Mouse (Mus musculus) heart, embryonic 12.5 days (tissue): ENCODE data around the gene A830031A19Rik. TPM values are rescaled to one million over a fixed set of nuclear protein-coding genes. Genes with fewer than 3 reads are reported as not detected.

Experiments
- ATAC-seq: fragments of 200-750 bp; cut with Nextera tagmentation; 2 replicates; pipeline ENCODE4 v1.8.0; 2017; ENCODE audit warnings: moderate TSS enrichment, moderate library complexity; ENCODE audit not compliant: insufficient number of reproducible peaks, low FRiP score
- H3K27ac ChIP-seq: fragments of 300-500 bp; sonication (generic); 2 replicates; pipeline ENCODE4 v1.5.1; 2016; ENCODE audit warnings: mild to moderate bottlenecking, moderate library complexity; ENCODE audit not compliant: poor library complexity, severe bottlenecking
- H3K27me3 ChIP-seq: fragments of 300-500 bp; sonication (generic); replicated peaks from 2 replicates; pipeline ENCODE4 v1.6.1; 2016; ENCODE audit warnings: mild to moderate bottlenecking, moderate library complexity
- H3K36me3 ChIP-seq: fragments of 300-500 bp; sonication (generic); 2 replicates; pipeline ENCODE4 v1.6.1; 2016; ENCODE audit warnings: mild to moderate bottlenecking, moderate library complexity
- H3K4me1 ChIP-seq: fragments of 300-500 bp; sonication (generic); replicated peaks from 2 replicates; pipeline ENCODE4 v1.6.1; 2016; ENCODE audit warnings: mild to moderate bottlenecking
- H3K4me2 ChIP-seq: fragments of 300-500 bp; sonication (generic); 2 replicates; pipeline ENCODE4 v1.6.1; 2016; ENCODE audit warnings: mild to moderate bottlenecking, moderate library complexity
- H3K4me3 ChIP-seq: fragments of 300-500 bp; sonication (generic); 2 replicates; pipeline ENCODE4 v1.5.1; 2016; ENCODE audit warnings: mild to moderate bottlenecking
- H3K9ac ChIP-seq: fragments of 300-500 bp; sonication (generic); 2 replicates; pipeline ENCODE4 v1.6.1; 2016; ENCODE audit warnings: mild to moderate bottlenecking, moderate library complexity
- H3K9me3 ChIP-seq: fragments of 300-500 bp; sonication (generic); replicated peaks from 2 replicates; pipeline ENCODE4 v1.6.1; 2016; ENCODE audit warnings: mild to moderate bottlenecking, moderate library complexity
- WGBS: fragments of 180-500 bp; shearing (Covaris S2); methylation state at CpG from one replicate; pipeline ENCODE4 v1.1.7; 2016; 5-methylcytosine and 5-hydroxymethylcytosine counted together
- polyA plus RNA-seq: library from polyadenylated mRNA; unstranded; fragments of >200 nt; fragmentation: Nextera tagmentation; extraction: Ambion mirVana; gene quantifications from 2 replicates; pipeline ENCODE4 v1.2.1, GENCODE M21; 2016

A830031A19Rik gene
- polyA plus RNA-seq, 1 experiment from 2014 or later: not detected

DNA sequence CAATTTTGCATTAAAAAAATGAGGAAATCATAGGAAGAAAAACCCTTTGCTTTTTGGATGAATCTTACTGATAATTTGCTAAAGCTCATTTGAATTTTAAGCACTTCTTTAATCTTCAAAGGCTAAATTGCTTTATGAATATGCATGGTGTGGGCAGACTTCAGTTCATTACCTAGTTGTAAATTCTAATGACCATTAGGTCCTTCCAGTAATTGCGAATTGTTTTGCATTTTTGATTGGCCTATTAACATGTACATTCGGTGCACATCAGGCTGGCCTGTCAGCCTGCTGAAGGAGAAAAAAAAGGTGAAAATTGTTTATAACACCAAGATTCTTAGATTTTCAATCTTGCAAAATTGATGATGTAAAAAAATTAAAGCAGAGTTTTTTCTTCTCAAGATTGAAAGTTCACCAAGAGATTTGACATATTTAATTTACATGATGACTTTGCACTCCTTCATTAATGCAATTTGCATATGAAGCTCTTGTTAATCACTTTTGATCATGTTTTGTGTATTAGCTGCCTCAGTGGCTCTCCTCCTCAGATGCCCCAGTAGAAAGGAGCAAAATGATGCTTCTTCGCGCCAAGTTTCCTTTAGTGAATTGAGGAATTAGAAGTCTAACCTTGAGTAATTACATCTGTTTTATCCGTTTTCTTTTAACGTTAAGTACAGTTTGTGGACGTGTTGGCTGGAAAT lies 21.0 kb upstream of the A830031A19Rik start:
- Histone ChIP-seq H3K27ac (no peak overlapping the region), H3K36me3 (no peaks in the 10 kb centered on the region), H3K27me3 (no peaks in the 10 kb centered on the region), H3K9me3 (no peaks in the 10 kb centered on the region), H3K4me3 (no peak overlapping the region), H3K4me2 (no peak overlapping the region), H3K9ac (no peak overlapping the region), H3K4me1 (peaks cover 50% of the 10 kb centered on the region)
- WGBS: 81% methylated on average over 7 of the region's 7 CpGs
- no peak for ATAC-seq

DNA sequence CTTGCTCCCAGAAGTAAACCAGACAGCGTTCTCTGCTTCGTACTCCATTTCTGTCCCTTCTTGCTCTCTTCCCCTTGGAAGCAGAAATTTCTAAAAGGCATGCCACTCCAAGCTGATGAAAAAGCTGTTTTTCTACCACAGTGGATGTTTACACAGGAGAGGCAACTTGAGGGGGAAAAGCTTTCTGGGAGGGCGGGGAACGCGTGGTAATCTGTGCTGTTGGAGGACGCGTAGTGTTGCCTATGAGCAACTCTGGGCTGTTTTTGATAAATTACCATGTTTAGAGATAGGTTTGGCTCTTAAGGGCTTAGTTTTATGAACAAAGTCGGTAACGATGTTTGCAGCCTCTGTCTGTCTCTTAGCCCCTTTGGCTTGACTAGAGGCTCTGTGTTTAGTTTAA lies 20.4 kb upstream of the A830031A19Rik start:
- Histone ChIP-seq H3K36me3 (no peaks in the 10 kb centered on the region), H3K9me3 (no peaks in the 10 kb centered on the region), H3K4me1 (peaks cover 44% of the 10 kb centered on the region), H3K4me2 (0 out of 2 replicates have a peak overlapping the region, but pooled peaks have one; percentile 1), H3K27ac (no peak overlapping the region), H3K4me3 (no peak overlapping the region), H3K9ac (no peak overlapping the region), H3K27me3 (no peaks in the 10 kb centered on the region)
- ATAC-seq: no peak
- 45% methylated on average over 9 of the region's 9 CpGs for WGBS

DNA sequence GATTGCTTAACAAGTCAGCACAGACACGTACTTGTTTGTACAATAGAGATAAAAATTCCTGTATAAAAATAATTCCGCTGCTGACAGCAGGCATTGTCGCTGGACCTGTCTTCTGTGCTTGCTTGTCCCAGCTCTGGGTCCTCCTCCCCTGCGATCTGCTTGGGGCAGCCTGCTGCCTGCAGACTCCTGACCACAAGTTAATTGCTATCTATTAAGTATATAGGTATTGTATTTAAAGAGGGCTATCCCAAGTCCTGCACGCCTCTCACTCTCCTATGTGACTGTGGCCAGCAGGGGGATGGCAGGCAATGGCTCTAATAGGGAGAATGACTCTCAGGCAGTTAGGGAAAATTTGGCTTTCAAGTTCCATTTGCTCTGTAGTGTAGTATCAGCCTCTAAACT lies 19.2 kb upstream of the A830031A19Rik start:
- Histone ChIP-seq H3K4me2 (0 out of 2 replicates have a peak overlapping the region, but pooled peaks have one; percentile 9), H3K4me1 (peaks cover 35% of the 10 kb centered on the region), H3K4me3 (no peak overlapping the region), H3K27ac (no peak overlapping the region), H3K9me3 (no peaks in the 10 kb centered on the region), H3K27me3 (no peaks in the 10 kb centered on the region), H3K36me3 (no peaks in the 10 kb centered on the region; the same call in 1 of the 2 replicates), H3K9ac (no peak overlapping the region)
- WGBS: 32% methylated on average over 5 of the region's 5 CpGs
- 0 out of 2 replicates have a peak, but pooled peaks have one; percentile 18 for ATAC-seq

DNA sequence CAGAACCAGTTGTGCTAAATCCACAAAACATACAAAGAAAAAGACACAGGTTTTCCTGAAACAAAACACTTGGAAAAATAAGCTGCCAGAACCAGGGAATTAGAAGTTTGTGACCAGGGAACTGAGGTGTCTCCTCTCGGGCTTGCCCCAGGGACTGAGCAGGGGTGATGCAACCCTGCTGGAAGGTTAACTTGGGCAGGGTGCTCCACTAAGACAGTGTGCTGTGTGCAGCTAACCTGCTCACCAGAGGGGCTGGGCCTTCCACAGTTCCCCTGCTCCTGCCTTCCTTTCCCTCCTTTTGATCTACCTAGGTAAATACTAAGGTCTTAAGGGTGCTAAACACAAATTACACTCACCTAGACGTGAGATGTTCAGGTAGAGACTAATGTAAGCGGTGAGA lies 17.8 kb upstream of the A830031A19Rik start:
- Histone ChIP-seq H3K27me3 (no peaks in the 10 kb centered on the region), H3K9me3 (no peaks in the 10 kb centered on the region), H3K36me3 (peaks cover 12% of the 10 kb centered on the region), H3K4me1 (peaks cover 26% of the 10 kb centered on the region), H3K27ac (no peak overlapping the region), H3K4me2 (no peak overlapping the region), H3K9ac (no peak overlapping the region), H3K4me3 (no peak overlapping the region)
- WGBS: 50% methylated on average over 3 of the region's 3 CpGs
- ATAC-seq: no peak

DNA sequence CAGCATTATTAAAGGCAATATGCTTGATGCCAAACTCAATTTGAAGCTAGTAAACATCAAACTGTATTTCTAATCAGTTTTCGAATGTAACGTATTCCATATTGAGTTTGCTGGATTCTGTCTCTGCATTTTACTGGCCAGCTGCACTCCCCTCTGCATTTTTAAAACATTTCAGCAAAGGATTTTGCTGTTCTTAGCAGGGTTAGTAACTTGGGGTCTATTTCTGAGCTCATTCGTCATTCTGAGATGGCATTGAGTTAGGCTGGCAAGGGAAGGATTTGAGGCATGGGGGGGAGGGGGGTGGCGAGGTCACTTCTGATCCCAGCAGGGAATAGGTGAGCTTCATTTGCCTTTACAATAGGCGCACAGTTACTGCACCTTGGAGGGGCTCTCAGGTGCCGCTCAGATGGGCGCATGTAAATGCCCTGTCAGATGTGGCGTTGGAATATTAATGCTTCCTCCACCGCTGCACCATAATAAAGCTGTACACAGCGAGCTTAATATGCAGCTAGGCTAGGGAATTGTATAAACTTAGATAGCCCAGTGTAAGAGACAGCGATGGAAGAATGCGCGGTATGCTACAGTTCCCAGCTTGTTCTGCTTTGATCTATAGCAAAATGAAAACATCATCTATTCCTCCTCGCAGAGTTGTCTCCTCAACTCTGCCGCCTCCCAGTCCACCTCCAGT lies 16.7 kb upstream of the A830031A19Rik start:
- Histone ChIP-seq H3K36me3 (peaks cover 23% of the 10 kb centered on the region), H3K4me3 (no peak overlapping the region), H3K9me3 (no peaks in the 10 kb centered on the region), H3K4me2 (peak overlapping the region; percentile 35), H3K4me1 (peaks cover 27% of the 10 kb centered on the region), H3K27me3 (no peaks in the 10 kb centered on the region), H3K27ac (no peak overlapping the region), H3K9ac (no peak overlapping the region)
- no peak for ATAC-seq
- WGBS: 42% methylated on average over 15 of the region's 15 CpGs

DNA sequence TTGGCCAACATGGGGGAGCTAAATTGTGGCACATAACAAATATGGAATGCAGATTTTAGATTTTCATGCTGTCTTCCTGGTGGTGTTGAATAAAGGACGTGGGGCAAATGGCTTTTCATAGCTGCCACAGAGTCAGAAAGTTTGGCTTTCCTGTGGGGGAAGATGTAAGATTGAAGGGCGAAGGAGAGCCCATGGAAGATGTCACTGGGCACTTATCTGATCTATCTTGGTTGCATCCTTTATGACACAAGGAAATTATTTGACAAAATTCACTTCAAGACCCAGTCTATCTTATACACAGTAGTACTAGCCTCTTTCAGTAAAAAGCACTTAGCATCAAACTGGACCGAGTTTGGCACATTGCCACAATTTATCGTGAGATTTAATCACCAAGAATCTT lies 15.6 kb upstream of the A830031A19Rik start:
- H3K4me3 ChIP-seq: no peak overlapping the region
- peaks cover 32% of the 10 kb centered on the region for H3K36me3 ChIP-seq
- H3K4me1 ChIP-seq: peaks cover 36% of the 10 kb centered on the region
- H3K9ac ChIP-seq: no peak overlapping the region
- H3K4me2 ChIP-seq: no peak overlapping the region
- 82% methylated on average over 4 of the region's 4 CpGs for WGBS
- no peak for ATAC-seq
- no peaks in the 10 kb centered on the region for H3K27me3 ChIP-seq
- H3K27ac ChIP-seq: no peak overlapping the region
- H3K9me3 ChIP-seq: no peaks in the 10 kb centered on the region

DNA sequence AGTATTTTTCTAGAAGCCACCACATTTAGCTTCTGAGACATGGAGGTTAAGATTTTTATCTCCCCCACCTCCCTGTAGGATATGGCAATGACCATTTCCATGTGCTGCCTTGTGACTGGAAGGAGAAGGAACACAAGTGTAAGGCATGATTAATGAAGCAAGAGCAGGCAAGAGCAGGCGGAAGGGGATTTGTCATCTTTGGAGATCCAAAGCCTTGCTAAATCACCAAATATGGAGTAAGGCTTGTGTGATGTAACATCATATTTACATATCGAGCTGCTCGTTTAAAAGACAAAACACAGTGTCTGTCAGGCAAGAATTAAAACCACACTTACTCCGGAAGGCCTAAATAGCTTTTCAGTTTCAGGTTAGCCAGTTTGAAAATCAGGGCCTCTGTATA lies 12.2 kb upstream of the A830031A19Rik start:
- WGBS: 75% methylated on average over 4 of the region's 4 CpGs
- Histone ChIP-seq H3K9me3 (no peaks in the 10 kb centered on the region), H3K9ac (no peak overlapping the region), H3K36me3 (peaks cover 35% of the 10 kb centered on the region), H3K27me3 (no peaks in the 10 kb centered on the region), H3K4me3 (no peak overlapping the region), H3K4me2 (no peak overlapping the region), H3K4me1 (peaks cover 32% of the 10 kb centered on the region), H3K27ac (no peak overlapping the region)
- no peak for ATAC-seq

DNA sequence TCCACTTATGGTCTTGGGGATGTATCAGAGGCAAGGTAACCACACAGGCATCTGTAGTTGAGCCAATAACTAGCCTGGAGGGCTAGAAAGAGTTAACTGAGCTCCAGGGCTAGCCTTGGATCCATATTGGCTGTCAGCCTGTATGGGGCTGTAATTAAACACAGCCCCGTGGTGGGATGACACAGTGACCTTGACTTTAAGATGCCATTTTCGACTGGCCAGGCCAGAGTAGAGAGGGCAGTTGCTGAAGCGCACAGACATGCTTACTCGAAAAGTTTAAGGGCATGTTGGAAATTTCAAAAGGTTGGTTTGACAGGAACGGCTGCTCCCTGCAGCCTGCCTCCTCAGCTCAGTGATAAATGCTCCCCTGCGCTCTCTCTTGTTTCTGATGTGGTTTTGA lies 11.1 kb upstream of the A830031A19Rik start:
- Histone ChIP-seq H3K36me3 (peaks cover 35% of the 10 kb centered on the region), H3K4me2 (no peak overlapping the region), H3K4me3 (no peak overlapping the region), H3K4me1 (peaks cover 25% of the 10 kb centered on the region), H3K27me3 (no peaks in the 10 kb centered on the region), H3K9me3 (no peaks in the 10 kb centered on the region), H3K27ac (no peak overlapping the region), H3K9ac (no peak overlapping the region)
- ATAC-seq: no peak
- WGBS: 34% methylated on average over 6 of the region's 6 CpGs

DNA sequence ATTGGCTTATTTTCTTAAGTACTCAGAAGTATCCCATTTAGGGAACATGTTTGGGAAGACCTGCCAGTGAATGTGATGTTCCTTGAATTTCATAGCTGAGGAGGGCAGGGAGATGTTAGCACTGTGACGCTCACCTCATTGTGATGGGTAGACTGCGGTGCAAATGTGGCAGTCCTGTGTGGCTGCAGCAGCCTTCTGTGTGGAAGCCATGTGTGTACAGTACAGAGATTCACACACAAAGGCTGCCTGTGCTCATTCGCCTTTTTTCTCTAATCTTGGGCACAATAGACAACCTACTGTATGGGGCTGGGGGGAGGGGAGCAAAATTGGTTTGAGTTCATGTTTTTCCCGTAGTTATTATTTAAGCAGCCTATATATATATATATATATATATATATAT lies 9.7 kb upstream of the A830031A19Rik start:
- Histone ChIP-seq H3K9ac (no peak overlapping the region), H3K4me3 (no peak overlapping the region), H3K27ac (no peak overlapping the region), H3K9me3 (no peaks in the 10 kb centered on the region), H3K27me3 (no peaks in the 10 kb centered on the region), H3K36me3 (peaks cover 35% of the 10 kb centered on the region), H3K4me2 (no peak overlapping the region), H3K4me1 (peaks cover 29% of the 10 kb centered on the region)
- ATAC-seq: no peak
- 83% methylated on average over 4 of the region's 4 CpGs for WGBS

DNA sequence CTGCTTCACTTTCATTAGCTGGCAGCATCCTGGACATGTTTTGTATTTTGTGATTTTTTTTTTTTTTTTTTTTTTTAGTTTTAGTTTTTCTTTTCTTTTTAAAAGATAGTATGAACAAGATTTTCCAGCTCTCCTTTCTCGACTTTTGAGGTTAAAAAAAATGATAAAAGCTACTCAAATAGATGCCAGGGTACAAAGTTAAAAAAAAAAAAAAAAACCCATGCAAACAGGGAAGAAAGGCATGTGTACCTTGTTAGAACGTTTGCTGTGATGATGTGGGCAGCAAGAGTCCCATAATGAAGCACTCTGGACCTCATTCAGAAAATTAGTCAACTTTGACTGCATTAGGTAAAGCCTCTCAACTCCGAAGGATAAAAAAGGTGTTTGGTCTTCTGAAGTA lies 9.2 kb upstream of the A830031A19Rik start:
- H3K4me2 ChIP-seq: no peak overlapping the region
- ATAC-seq: no peak
- no peaks in the 10 kb centered on the region for H3K9me3 ChIP-seq
- WGBS: 64% methylated on average over 3 of the region's 3 CpGs
- no peak overlapping the region for H3K9ac ChIP-seq
- peaks cover 29% of the 10 kb centered on the region for H3K4me1 ChIP-seq
- no peak overlapping the region for H3K4me3 ChIP-seq
- H3K27ac ChIP-seq: no peak overlapping the region
- H3K36me3 ChIP-seq: peaks cover 35% of the 10 kb centered on the region
- H3K27me3 ChIP-seq: no peaks in the 10 kb centered on the region

DNA sequence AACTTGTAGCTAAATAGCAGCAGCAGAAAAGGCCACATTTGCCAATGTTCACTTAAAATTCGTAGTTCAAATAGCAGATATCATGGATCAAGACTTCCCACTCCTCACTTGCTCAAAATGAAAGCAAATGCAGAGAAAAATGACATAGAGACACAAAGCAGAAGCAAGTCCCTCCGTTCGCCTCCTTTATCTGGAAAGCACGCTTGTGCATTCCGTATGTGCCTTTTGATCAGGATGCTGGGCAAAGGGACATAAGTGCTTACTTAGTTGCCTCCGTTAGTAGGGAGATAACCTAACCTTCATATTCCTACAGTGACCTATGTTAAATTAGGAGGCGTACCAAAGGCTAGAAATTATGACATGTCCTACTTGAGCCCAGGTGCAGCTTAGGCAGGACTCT lies 8.6 kb upstream of the A830031A19Rik start:
- 26% methylated on average over 7 of the region's 7 CpGs for WGBS
- H3K27ac ChIP-seq: no peak overlapping the region

More for the DNA sequence above, 8.6 kb upstream of the A830031A19Rik start:
- Histone ChIP-seq H3K4me2 (peak overlapping the region; percentile 48), H3K36me3 (peaks cover 31% of the 10 kb centered on the region), H3K4me1 (peaks cover 29% of the 10 kb centered on the region), H3K27me3 (no peaks in the 10 kb centered on the region), H3K9ac (no peak overlapping the region), H3K4me3 (no peak overlapping the region), H3K9me3 (no peaks in the 10 kb centered on the region)
- ATAC-seq: no peak
